Mouse (Mus musculus): Measurements from ENCODE around the gene Hsph1. TPM values are rescaled to one million over a fixed set of nuclear protein-coding genes. Genes with fewer than 3 reads are reported as not detected.

Gene Hsph1
- polyA plus RNA-seq, 1 experiment from 2014 or later = 23.5 TPM

- 71% methylated on average over 5 of the region's 5 CpGs for WGBS
- ATAC-seq (ENCODE audit: insufficient number of reproducible peaks, insufficient read depth, low FRiP score, low read depth) = no peak
- no peaks in the 10 kb centered on the region for H3K27me3 ChIP-seq (ENCODE audit: control insufficient read depth, insufficient read depth, low read length)
- H3K4me1 ChIP-seq (ENCODE audit: control insufficient read depth in 2 of 2, insufficient read depth in 2 of 2, low read length in 2 of 2) = no peaks in the 10 kb centered on the region; a peak in 1 of 4 replicates
- no peak overlapping the region for H3K4me3 ChIP-seq (ENCODE audit: control insufficient read depth in 1 of 2, insufficient read depth in 1 of 2, low read depth in 1 of 2, low read length in 2 of 2)
- no peaks in the 10 kb centered on the region for H3K36me3 ChIP-seq (ENCODE audit: control insufficient read depth, insufficient read depth, low read length)
- H3K9ac ChIP-seq (ENCODE audit: low read length) = no peak overlapping the region
- H3K9me3 ChIP-seq (ENCODE audit: control insufficient read depth, low read length) = peaks cover 4% of the 10 kb centered on the region; the same call in 1 of the 2 replicates
- H3K27ac ChIP-seq (replicated peaks in 1 of 2; ENCODE audit: control insufficient read depth in 1 of 2, insufficient read depth in 1 of 2, low read depth in 2 of 2, low read length in 2 of 2) = no peak overlapping the region
- no peak overlapping the region for H3K4me2 ChIP-seq (ENCODE audit: low read length)
Measured at GRCm38 (mm10) chr5:149663417-149663816, 27.2 kb upstream of the Hsph1 start.

GRCm38 (mm10) chr5:149662980-149663379 lies 26.8 kb upstream of the Hsph1 start:
- Histone ChIP-seq H3K4me1 (ENCODE audit: control insufficient read depth in 2 of 2, insufficient read depth in 2 of 2, low read length in 2 of 2) (no peaks in the 10 kb centered on the region; a peak in 1 of 4 replicates), H3K27me3 (ENCODE audit: control insufficient read depth, insufficient read depth, low read length) (no peaks in the 10 kb centered on the region), H3K9me3 (ENCODE audit: control insufficient read depth, low read length) (peaks cover 4% of the 10 kb centered on the region; the same call in 1 of the 2 replicates), H3K4me3 (ENCODE audit: control insufficient read depth in 1 of 2, insufficient read depth in 1 of 2, low read depth in 1 of 2, low read length in 2 of 2) (no peak overlapping the region), H3K27ac (replicated peaks in 1 of 2; ENCODE audit: control insufficient read depth in 1 of 2, insufficient read depth in 1 of 2, low read depth in 2 of 2, low read length in 2 of 2) (no peak overlapping the region), H3K4me2 (ENCODE audit: low read length) (no peak overlapping the region), H3K9ac (ENCODE audit: low read length) (no peak overlapping the region), H3K36me3 (ENCODE audit: control insufficient read depth, insufficient read depth, low read length) (no peaks in the 10 kb centered on the region)
- ATAC-seq (ENCODE audit: insufficient number of reproducible peaks, insufficient read depth, low FRiP score, low read depth) = no peak
- WGBS = 84% methylated on average over 6 of the region's 6 CpGs

- H3K4me2 ChIP-seq (ENCODE audit: low read length) = no peak overlapping the region
- no peaks in the 10 kb centered on the region; a peak in 1 of 4 replicates for H3K4me1 ChIP-seq (ENCODE audit: control insufficient read depth in 2 of 2, insufficient read depth in 2 of 2, low read length in 2 of 2)
- peaks cover 4% of the 10 kb centered on the region; the same call in 1 of the 2 replicates for H3K9me3 ChIP-seq (ENCODE audit: control insufficient read depth, low read length)
- no peak overlapping the region for H3K4me3 ChIP-seq (ENCODE audit: control insufficient read depth in 1 of 2, insufficient read depth in 1 of 2, low read depth in 1 of 2, low read length in 2 of 2)
- H3K9ac ChIP-seq (ENCODE audit: low read length) = no peak overlapping the region
- WGBS = 85% methylated on average over 6 of the region's 6 CpGs
- no peak overlapping the region for H3K27ac ChIP-seq (replicated peaks in 1 of 2; ENCODE audit: control insufficient read depth in 1 of 2, insufficient read depth in 1 of 2, low read depth in 2 of 2, low read length in 2 of 2)
- H3K27me3 ChIP-seq (ENCODE audit: control insufficient read depth, insufficient read depth, low read length) = no peaks in the 10 kb centered on the region
- ATAC-seq (ENCODE audit: insufficient number of reproducible peaks, insufficient read depth, low FRiP score, low read depth) = no peak
- H3K36me3 ChIP-seq (ENCODE audit: control insufficient read depth, insufficient read depth, low read length) = no peaks in the 10 kb centered on the region
Measured at GRCm38 (mm10) chr5:149661428-149661827, 25.3 kb upstream of the Hsph1 start.

- 40% methylated on average over 9 of the region's 9 CpGs for WGBS
- no peak for ATAC-seq (ENCODE audit: insufficient number of reproducible peaks, insufficient read depth, low FRiP score, low read depth)
- no peak overlapping the region for H3K4me3 ChIP-seq (ENCODE audit: control insufficient read depth in 1 of 2, insufficient read depth in 1 of 2, low read depth in 1 of 2, low read length in 2 of 2)
- H3K9ac ChIP-seq (ENCODE audit: low read length) = no peak overlapping the region
- no peaks in the 10 kb centered on the region for H3K27me3 ChIP-seq (ENCODE audit: control insufficient read depth, insufficient read depth, low read length)
- H3K4me2 ChIP-seq (ENCODE audit: low read length) = no peak overlapping the region
- H3K36me3 ChIP-seq (ENCODE audit: control insufficient read depth, insufficient read depth, low read length) = no peaks in the 10 kb centered on the region
- H3K27ac ChIP-seq (replicated peaks in 1 of 2; ENCODE audit: control insufficient read depth in 1 of 2, insufficient read depth in 1 of 2, low read depth in 2 of 2, low read length in 2 of 2) = no peak overlapping the region
- H3K4me1 ChIP-seq (ENCODE audit: control insufficient read depth in 2 of 2, insufficient read depth in 2 of 2, low read length in 2 of 2) = no peaks in the 10 kb centered on the region; a peak in 1 of 4 replicates
- H3K9me3 ChIP-seq (ENCODE audit: control insufficient read depth, low read length) = peaks cover 4% of the 10 kb centered on the region; the same call in 1 of the 2 replicates
Measured at GRCm38 (mm10) chr5:149659414-149659780, 23.2 kb upstream of the Hsph1 start.

- no peak overlapping the region for H3K4me3 ChIP-seq (ENCODE audit: control insufficient read depth in 1 of 2, insufficient read depth in 1 of 2, low read depth in 1 of 2, low read length in 2 of 2)
- H3K27ac ChIP-seq (replicated peaks in 1 of 2; ENCODE audit: control insufficient read depth in 1 of 2, insufficient read depth in 1 of 2, low read depth in 2 of 2, low read length in 2 of 2) = no peak overlapping the region
- 60% methylated on average over 9 of the region's 9 CpGs for WGBS
- no peaks in the 10 kb centered on the region for H3K36me3 ChIP-seq (ENCODE audit: control insufficient read depth, insufficient read depth, low read length)
- no peaks in the 10 kb centered on the region for H3K27me3 ChIP-seq (ENCODE audit: control insufficient read depth, insufficient read depth, low read length)
- ATAC-seq (ENCODE audit: insufficient number of reproducible peaks, insufficient read depth, low FRiP score, low read depth) = no peak
- no peak overlapping the region for H3K4me2 ChIP-seq (ENCODE audit: low read length)
- no peaks in the 10 kb centered on the region; a peak in 1 of 4 replicates for H3K4me1 ChIP-seq (ENCODE audit: control insufficient read depth in 2 of 2, insufficient read depth in 2 of 2, low read length in 2 of 2)
- H3K9me3 ChIP-seq (ENCODE audit: control insufficient read depth, low read length) = peaks cover 4% of the 10 kb centered on the region; the same call in 1 of the 2 replicates
- no peak overlapping the region for H3K9ac ChIP-seq (ENCODE audit: low read length)
Measured at GRCm38 (mm10) chr5:149658741-149659413, 22.7 kb upstream of the Hsph1 start.

GRCm38 (mm10) chr5:149658022-149658421 lies 21.8 kb upstream of the Hsph1 start:
- WGBS = 60% methylated on average over 3 of the region's 3 CpGs
- no peaks in the 10 kb centered on the region for H3K4me1 ChIP-seq (ENCODE audit: control insufficient read depth in 2 of 2, insufficient read depth in 2 of 2, low read length in 2 of 2)
- peaks cover 4% of the 10 kb centered on the region; the same call in 1 of the 2 replicates for H3K9me3 ChIP-seq (ENCODE audit: control insufficient read depth, low read length)
- H3K27ac ChIP-seq (replicated peaks in 1 of 2; ENCODE audit: control insufficient read depth in 1 of 2, insufficient read depth in 1 of 2, low read depth in 2 of 2, low read length in 2 of 2) = no peak overlapping the region
- ATAC-seq (ENCODE audit: insufficient number of reproducible peaks, insufficient read depth, low FRiP score, low read depth) = no peak
- no peak overlapping the region for H3K9ac ChIP-seq (ENCODE audit: low read length)
- H3K4me2 ChIP-seq (ENCODE audit: low read length) = no peak overlapping the region
- H3K27me3 ChIP-seq (ENCODE audit: control insufficient read depth, insufficient read depth, low read length) = no peaks in the 10 kb centered on the region
- no peaks in the 10 kb centered on the region for H3K36me3 ChIP-seq (ENCODE audit: control insufficient read depth, insufficient read depth, low read length)
- H3K4me3 ChIP-seq (ENCODE audit: control insufficient read depth in 1 of 2, insufficient read depth in 1 of 2, low read depth in 1 of 2, low read length in 2 of 2) = no peak overlapping the region

- Histone ChIP-seq H3K36me3 (ENCODE audit: control insufficient read depth, insufficient read depth, low read length) (no peaks in the 10 kb centered on the region), H3K9me3 (ENCODE audit: control insufficient read depth, low read length) (no peaks in the 10 kb centered on the region), H3K4me3 (ENCODE audit: control insufficient read depth in 1 of 2, insufficient read depth in 1 of 2, low read depth in 1 of 2, low read length in 2 of 2) (no peak overlapping the region), H3K4me2 (ENCODE audit: low read length) (no peak overlapping the region), H3K27ac (replicated peaks in 1 of 2; ENCODE audit: control insufficient read depth in 1 of 2, insufficient read depth in 1 of 2, low read depth in 2 of 2, low read length in 2 of 2) (no peak overlapping the region), H3K27me3 (ENCODE audit: control insufficient read depth, insufficient read depth, low read length) (no peaks in the 10 kb centered on the region), H3K9ac (ENCODE audit: low read length) (no peak overlapping the region), H3K4me1 (ENCODE audit: control insufficient read depth in 2 of 2, insufficient read depth in 2 of 2, low read length in 2 of 2) (no peaks in the 10 kb centered on the region)
- no peak for ATAC-seq (ENCODE audit: insufficient number of reproducible peaks, insufficient read depth, low FRiP score, low read depth)
- 85% methylated on average over 9 of the region's 9 CpGs for WGBS
Measured at GRCm38 (mm10) chr5:149655636-149656035, 19.5 kb upstream of the Hsph1 start.

GRCm38 (mm10) chr5:149650179-149650553 lies 14.0 kb upstream of the Hsph1 start:
- Histone ChIP-seq H3K27ac (replicated peaks in 1 of 2; ENCODE audit: control insufficient read depth in 1 of 2, insufficient read depth in 1 of 2, low read depth in 2 of 2, low read length in 2 of 2) (no peak overlapping the region), H3K4me2 (ENCODE audit: low read length) (no peak overlapping the region), H3K36me3 (ENCODE audit: control insufficient read depth, insufficient read depth, low read length) (no peaks in the 10 kb centered on the region), H3K9ac (ENCODE audit: low read length) (no peak overlapping the region), H3K4me3 (ENCODE audit: control insufficient read depth in 1 of 2, insufficient read depth in 1 of 2, low read depth in 1 of 2, low read length in 2 of 2) (no peak overlapping the region), H3K4me1 (ENCODE audit: control insufficient read depth in 2 of 2, insufficient read depth in 2 of 2, low read length in 2 of 2) (peaks cover 12 to 13% of the 10 kb centered on the region in 2 experiments), H3K9me3 (ENCODE audit: control insufficient read depth, low read length) (no peaks in the 10 kb centered on the region), H3K27me3 (ENCODE audit: control insufficient read depth, insufficient read depth, low read length) (no peaks in the 10 kb centered on the region)
- WGBS = 48% methylated on average over 4 of the region's 4 CpGs
- no peak for ATAC-seq (ENCODE audit: insufficient number of reproducible peaks, insufficient read depth, low FRiP score, low read depth)

All from heart, embryonic 14.5 days (tissue).